Mouse (Mus musculus): ENCODE results near the gene Nrn1.

The Nrn1 gene

GRCm38 (mm10) chr13:36734731-36735571 lies at the start of gene Nrn1:
Gene Nrn1, minus strand, starts transcription at chr13:36735131.
- DNase-seq, result peak; percentile 86 to 90

DNA sequence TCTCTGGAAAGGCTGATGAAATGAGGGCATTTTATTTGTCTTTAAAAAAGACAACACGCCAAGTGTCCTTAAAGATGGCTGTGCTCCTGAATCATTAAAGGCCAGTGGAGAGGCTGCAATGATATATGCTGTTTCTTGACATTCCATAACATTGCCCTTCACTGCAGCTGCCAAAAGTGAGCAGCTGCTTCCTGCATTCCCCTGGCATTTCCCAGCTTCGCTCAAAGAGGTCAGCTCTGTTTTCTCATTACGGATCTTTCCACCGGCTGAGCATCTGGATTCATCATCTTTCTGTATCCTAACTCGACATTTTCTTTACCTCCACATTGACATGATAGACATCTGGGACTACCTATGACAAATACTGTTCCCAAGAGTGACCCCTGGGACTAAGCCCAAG lies 44.7 kb upstream of the Nrn1 start:
- DNase-seq, result no peak

- no peak for DNase-seq
Observed at GRCm38 (mm10) chr13:36766801-36767200, 31.9 kb upstream of the Nrn1 start.

DNA sequence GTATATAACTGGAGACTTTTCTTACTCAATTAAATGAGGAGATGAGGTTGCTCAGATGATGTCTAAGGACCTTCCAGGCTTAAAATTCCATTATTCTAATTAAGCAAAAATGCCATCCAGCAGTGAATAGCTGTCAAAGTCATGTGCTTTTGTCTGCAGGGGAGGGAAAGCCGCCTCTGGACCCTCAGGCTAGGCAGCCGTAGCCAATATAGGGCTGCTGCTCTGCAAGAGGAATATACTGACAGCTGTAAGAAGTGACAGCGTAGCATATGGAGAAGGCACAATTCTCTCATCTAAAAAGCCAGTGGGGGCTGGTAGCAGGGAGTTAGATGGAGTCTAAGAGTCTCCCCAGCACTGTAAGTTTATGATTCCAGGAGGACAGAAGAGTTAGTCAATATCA lies 16.9 kb upstream of the Nrn1 start:
- no peak for DNase-seq

DNA sequence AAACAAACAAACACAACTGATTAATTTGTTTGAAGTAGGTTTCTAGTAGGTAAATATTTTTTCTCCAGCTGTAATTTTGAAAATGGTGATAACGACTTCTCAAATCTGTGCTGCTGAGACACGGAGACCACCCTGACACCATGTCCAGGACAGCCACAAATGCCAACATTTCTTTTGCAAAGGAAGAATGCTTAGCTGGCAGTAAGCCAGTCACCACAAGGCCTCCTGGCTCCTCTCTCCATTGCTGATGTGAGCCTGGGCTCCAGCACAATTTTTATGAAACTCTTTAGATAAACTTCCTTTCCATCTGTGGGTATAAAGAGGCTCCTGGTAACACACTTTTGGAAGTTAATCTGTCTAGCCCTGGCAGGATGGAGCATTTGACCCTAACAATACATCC lies 15.1 kb upstream of the Nrn1 start:
- DNase-seq, result peak; percentile 27 to 52

- peak in 1 of 2 experiments; percentile 80 for DNase-seq
Observed at GRCm38 (mm10) chr13:36736619-36736996, 1.7 kb upstream of the Nrn1 start.

- peak; percentile 93 to 96 for DNase-seq
Observed at GRCm38 (mm10) chr13:36735901-36736618, 1.1 kb upstream of the Nrn1 start.

DNA sequence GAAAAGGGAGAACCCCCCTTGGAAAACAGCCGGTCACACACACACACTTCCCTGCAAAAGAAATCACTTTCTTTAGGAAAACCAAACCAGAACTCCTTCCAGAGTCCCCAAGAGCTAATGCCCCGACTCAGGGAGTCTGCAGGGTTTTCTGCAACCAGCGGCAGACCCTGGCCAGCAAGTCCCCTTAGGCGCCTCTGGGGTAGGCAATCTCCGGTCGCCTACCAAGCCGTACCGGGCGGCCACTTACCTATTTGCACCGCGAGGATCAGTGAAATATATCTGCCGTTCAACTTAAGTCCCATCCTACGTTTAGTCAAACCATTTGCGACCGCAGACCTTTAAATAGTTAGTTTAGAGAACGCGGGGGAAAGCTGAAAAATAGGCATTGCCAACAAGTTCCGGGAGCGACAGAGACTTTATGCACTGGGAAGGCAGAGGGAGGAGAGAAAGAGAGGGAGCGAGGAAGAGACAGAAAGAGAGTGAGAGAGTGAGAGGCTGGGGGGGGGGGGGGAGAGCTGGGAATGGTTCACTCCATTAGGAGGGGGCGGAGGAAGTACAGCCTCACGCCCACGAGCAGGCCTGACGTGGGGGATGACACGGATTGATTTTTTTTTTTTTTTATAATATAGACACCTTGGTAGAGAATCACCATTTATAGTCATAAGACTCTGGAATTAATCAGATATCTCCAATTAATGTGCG lies 791 bp downstream of the Nrn1 start:
- DNase-seq, result peak; percentile 57 to 70

DNA sequence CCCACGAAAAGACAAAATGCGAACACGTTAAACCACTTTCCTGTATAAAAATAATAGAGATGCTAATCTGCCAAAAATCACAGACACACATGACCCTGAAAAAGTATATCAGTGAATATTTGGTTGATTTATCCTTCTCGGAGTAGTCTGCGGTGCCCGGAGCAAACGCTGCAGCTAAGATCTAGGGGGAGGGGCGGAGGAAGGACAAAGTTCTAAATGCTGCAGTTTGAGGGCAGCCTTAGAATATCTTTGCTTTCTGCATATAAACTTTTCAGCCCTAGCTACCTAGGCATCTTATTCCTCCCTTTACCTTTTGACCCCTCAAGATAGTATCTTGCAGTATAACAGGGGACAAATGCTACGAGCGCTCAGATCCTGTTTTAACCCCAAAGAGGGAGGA lies 1.4 kb downstream of the Nrn1 start:
- DNase-seq, result peak in 1 of 2 experiments; percentile 63

DNA sequence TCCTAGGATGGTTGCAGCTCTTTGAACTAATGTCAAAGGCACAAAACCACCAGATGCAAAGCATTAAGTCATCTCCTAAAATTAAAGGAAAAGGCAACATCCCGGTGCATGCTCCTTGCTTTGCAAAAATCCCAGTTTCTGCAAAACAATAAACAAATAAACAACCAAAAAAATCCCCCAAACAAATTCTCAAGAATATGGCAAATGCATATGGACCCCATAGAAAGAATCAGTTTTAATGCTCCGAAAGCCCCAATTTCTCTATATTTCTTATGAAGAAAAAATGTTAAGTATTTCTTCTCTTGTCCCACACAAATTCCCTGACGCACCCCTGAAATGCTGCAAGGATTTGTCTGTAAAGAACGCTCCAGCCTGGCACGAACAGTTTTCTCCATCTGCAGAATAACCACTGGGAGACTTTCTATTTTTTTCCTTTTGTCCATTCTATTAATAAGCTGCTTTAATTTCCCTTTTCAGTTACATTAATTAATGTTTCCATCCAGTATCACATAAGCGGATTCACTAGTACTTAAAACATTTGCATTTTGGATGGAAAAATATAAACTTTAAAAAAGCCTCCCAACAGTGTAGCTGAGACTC lies 1.9 kb downstream of the Nrn1 start:
- DNase-seq, result peak in 1 of 2 experiments; percentile 33

- DNase-seq, result peak; percentile 57 to 60
Observed at GRCm38 (mm10) chr13:36731931-36732461, 2.9 kb downstream of the Nrn1 start.

DNA sequence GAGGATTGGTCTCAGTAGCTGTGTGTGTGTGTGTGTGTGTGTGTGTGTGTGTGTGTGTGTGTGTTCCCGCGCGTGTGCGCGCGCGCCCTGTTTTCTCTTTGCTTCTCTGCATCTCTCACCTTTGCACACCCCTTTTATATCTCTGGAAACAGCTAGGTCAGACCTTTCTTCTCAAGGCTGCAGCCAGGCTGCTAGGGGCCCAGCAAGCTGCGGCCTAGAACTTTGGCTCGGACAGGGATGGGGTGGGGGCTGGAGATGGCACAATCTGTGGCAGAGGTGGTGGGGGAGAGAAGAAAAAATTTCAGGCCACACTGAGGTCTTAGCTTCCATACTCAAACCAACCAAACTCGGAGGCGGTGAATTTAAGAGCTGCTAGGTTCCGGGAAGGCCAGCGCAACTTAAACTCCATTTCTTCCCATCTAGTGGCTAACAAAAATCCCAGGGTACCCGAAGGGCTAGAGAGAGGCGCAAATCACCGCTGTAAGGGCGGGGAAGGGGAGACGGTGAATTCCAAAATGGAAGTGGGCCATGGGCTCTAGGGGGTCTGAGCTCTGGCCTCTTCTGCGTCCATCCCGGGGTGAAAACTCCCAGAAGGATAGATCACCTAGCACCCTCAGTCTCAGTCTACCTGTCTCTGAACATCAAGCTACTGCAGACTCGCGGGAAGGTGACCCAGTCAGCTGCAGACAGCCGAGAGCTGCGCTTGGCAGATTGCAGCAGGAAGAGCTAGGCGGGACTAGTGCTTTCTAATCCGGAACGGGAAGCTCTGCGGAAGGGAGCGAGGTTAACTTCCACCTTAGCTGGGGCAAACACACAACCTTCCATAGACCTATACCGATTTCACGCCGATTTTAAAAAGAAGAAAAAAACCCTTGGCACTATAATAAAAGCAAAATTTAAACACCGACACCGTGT lies 3.7 kb downstream of the Nrn1 start:
- peak; percentile 80 for DNase-seq

DNA sequence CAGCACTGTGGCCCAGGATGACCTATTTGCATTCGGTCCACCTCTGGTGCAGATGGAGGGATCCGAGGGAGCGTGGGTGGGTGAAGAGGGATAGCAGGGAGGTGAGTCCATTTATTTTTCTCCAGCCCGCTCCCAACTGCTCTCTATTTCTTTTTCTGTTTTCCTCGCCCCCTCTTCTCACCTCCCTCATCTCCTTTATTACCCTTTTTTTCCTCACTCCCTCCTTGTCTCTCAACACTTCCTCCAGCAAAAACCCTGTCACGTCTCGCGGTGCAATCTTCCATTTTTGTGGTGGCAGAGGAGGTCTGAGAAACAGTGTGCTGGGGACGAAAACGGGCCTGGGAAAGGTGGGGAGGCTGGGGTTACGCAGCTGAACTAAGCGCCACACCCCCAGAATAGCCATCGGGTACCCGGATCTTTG lies 4.6 kb downstream of the Nrn1 start:
- DNase-seq, result peak; percentile 41 to 52

GRCm38 (mm10) chr13:36729731-36730340 lies 5.1 kb downstream of the Nrn1 start:
- peak; percentile 55 to 63 for DNase-seq

DNA sequence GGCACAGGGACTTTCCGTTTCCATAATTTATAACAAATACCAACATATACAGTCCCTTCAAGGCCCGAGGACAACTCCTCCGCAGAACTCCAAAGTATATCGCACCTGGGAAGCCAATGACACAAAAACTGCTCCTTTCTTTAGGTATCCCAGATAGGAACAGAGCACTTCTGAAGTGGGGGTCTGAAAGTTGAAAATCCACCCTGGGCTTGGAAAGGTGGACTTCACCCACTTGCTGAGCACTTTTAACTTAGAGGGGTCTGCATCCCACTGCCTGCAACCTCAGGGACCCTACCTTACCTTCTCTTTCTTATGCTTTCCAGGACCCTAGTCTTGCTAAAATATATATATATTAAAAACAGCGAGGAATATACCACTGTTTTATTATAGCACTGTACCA lies 6.4 kb downstream of the Nrn1 start:
- no peak for DNase-seq

GRCm38 (mm10) chr13:36727779-36728470 lies 7.0 kb downstream of the Nrn1 start:
- peak; percentile 44 to 68 for DNase-seq

DNA sequence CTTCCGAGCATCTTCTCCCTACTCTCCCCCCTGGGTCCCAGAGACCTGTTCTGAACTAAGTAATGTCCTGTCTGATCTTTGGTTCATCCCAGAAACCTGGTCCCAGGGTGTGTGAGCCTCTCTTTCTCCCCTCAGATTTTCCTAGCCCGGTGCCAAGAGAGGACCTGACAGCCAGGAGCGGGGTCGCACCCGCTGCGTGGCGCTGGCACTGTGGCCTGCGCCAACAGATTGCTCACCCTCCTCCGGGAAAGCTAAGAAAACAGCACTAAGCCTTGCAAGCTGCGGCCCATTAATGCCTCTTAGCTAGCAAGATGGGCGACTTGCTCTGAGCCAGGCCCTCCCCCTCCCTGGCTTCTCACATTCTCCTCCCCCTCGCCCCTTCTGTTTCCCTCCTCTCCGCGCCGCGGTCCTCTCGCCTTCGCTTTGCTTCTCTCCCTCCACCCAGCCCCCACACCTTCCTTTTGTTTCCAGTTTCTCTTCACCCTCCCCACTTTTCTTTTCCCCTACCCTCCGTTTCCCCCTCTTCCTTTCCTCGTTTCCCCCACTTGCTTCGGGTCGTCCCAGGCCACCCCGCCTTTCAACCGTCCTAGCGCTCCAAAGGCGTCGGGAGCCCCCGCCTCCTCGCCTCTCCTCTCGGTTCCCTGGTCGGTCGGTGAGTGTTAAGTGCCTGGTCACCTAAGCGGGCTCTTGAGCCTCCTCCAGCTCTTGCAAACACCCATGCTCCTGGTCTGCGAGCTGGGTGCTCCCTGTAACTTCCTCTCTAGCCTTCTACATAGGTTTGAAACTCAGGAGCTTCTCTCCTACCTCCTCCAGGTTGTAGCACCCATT lies 7.8 kb downstream of the Nrn1 start:
- peak; percentile 83 to 84 for DNase-seq

GRCm38 (mm10) chr13:36726551-36726950 lies 8.4 kb downstream of the Nrn1 start:
- DNase-seq, result peak; percentile 77 to 79

GRCm38 (mm10) chr13:36725881-36726280 lies 9.1 kb downstream of the Nrn1 start:
- peak; percentile 17 to 24 for DNase-seq

Measured in cerebellum, postnatal 25 days (tissue).